Mouse (Mus musculus) ovary, postnatal 36 days (tissue): Measurements from ENCODE around the gene Ndufaf7.

Experiments used
- DNase-seq: peaks from one replicate; pipeline ENCODE4 v3.0.0; 2022; ENCODE audit warnings: low spot score, mixed read lengths

Ndufaf7 gene

GRCm38 (mm10) chr17:78966092-78966883, 29.4 kb downstream of the Ndufaf7 start:
- no peak for DNase-seq

- DNase-seq = no peak
These were observed 31.6 kb downstream of the Ndufaf7 start for GRCm38 (mm10) chr17:78968500-78968899.

- no peak for DNase-seq
These were observed 46.2 kb downstream of the Ndufaf7 start for GRCm38 (mm10) chr17:78983166-78983565.

GRCm38 (mm10) chr17:78983736-78984135, 46.8 kb downstream of the Ndufaf7 start:
- no peak for DNase-seq

- DNase-seq = no peak
These were observed 52.1 kb downstream of the Ndufaf7 start for GRCm38 (mm10) chr17:78989015-78989414.

- no peak for DNase-seq
These were observed 54.6 kb downstream of the Ndufaf7 start for GRCm38 (mm10) chr17:78991549-78991948.

- DNase-seq = no peak
These were observed 55.5 kb downstream of the Ndufaf7 start for GRCm38 (mm10) chr17:78992303-78993027.

GRCm38 (mm10) chr17:78993670-78994069, 56.7 kb downstream of the Ndufaf7 start:
- no peak for DNase-seq

GRCm38 (mm10) chr17:78994382-78994781, 57.4 kb downstream of the Ndufaf7 start:
- no peak for DNase-seq

GRCm38 (mm10) chr17:78994931-78995820, 58.2 kb downstream of the Ndufaf7 start:
- no peak for DNase-seq
